Mouse (Mus musculus): ENCODE measurements around the gene Fkbp1b. TPM values are rescaled to one million over a fixed set of nuclear protein-coding genes. Genes with fewer than 3 reads are reported as not detected.
"Not testable (repeated sequence)": the region's sequence is repeated elsewhere in the genome, so short reads cannot be mapped to it uniquely, and the experiment has no call there.

Gene Fkbp1b
- 4.3 and 8.1 TPM in 2 replicates for polyA plus RNA-seq (2016; fragmentation: Nextera tagmentation; extraction: Ambion mirVana)

DNA sequence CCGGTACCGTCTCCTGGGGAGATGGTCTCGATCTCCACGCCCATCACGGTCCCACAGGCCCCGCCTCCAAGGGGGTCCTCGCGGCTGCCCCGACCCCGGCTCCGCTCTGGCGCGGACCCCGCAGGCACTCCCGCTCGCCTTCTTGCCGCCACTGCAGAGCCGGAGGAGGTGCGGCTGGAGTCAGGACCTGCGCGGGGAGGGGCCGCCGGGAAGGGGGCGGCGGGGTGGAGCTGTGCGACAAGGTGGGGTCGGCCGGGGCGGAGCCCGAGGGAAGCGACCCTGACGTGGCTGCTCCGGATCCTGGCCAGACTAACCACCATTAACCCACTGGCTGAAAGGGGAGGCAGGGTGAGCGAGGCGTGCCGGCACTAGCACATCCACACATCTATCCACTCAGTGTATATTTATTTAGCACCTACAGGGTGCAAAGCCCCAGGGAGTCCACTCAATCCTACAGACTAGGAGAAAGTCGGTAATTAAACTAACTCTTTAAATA lies at the start of gene Fkbp1b:
TSS of gene Fkbp1b (minus strand) at position 200 of the 496 bp plus-strand sequence.
- H3K27me3 ChIP-seq (ENCODE audit: low read depth, poor library complexity, severe bottlenecking) = peaks cover 39% of the 10 kb centered on the region
- H3K4me1 ChIP-seq = peaks cover 32% of the 10 kb centered on the region
- H3K36me3 ChIP-seq = peaks cover 2% of the 10 kb centered on the region
- H3K4me3 ChIP-seq = peak within 1 kb of the TSS; percentile 78
- H3K27ac ChIP-seq (replicated peaks) = peak within 1 kb of the TSS; percentile 83
- DNase-seq (ENCODE audit: low spot score) = peak; percentile 77
- 1% methylated on average over 37 of the region's 37 CpGs for WGBS
- no peaks in the 10 kb centered on the region for H3K9me3 ChIP-seq (replicated peaks)

DNA sequence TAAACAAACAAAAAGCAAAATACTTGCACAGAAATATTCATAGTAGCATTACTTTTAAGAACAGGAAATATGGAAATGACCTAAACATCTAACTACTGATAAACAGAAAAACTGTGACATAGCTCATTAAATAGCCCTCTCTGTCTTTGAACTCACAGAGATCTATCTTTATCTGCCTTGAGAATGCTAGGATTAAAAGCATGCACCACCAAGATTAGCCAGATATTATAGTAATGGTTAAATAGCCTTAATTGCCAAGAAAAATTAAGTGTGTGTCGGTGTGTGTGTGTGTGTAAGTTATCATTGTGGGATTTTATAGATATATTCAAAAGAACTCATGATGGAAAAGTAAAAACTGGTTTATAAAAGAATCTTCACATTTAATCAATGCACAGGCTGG lies 48.5 kb upstream of the Fkbp1b start:
- H3K9me3 ChIP-seq (replicated peaks) = no peaks in the 10 kb centered on the region
- no peak for DNase-seq (ENCODE audit: low spot score)
- H3K4me3 ChIP-seq = no peak overlapping the region
- no peaks in the 10 kb centered on the region for H3K4me1 ChIP-seq
- 94% methylated on average over 1 of the region's 1 CpGs for whole genome bisulfite sequencing
- no peaks in the 10 kb centered on the region for H3K27me3 ChIP-seq (ENCODE audit: low read depth, poor library complexity, severe bottlenecking)
- H3K27ac ChIP-seq (replicated peaks) = no peak overlapping the region
- H3K36me3 ChIP-seq = peaks cover 5% of the 10 kb centered on the region; the same call in 1 of the 2 replicates

DNA sequence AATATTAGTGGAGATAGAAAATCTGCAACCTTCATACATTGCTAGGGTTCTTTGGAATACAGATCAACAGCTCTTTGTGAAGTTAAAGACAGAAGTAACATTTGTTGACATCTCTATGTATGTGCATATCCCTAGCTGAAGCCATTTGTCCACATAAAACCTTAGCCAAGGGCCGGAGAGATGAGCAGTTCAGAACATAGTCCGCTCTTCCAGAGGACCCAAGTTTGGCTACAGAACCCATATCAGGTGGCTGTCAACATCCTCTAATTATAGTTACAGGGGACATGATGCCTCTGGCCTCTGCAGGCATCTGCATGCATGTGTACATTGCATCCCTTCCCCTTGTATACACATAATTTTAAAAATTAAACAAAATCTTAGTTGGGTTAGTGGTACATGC lies 47.9 kb upstream of the Fkbp1b start:
- Histone ChIP-seq H3K27me3 (ENCODE audit: low read depth, poor library complexity, severe bottlenecking) (no peaks in the 10 kb centered on the region), H3K36me3 (peaks cover 5% of the 10 kb centered on the region; the same call in 1 of the 2 replicates), H3K27ac (replicated peaks) (no peak overlapping the region), H3K4me3 (no peak overlapping the region), H3K9me3 (replicated peaks) (no peaks in the 10 kb centered on the region), H3K4me1 (no peaks in the 10 kb centered on the region)
- WGBS = 90% methylated on average over 2 of the region's 2 CpGs
- DNase-seq (ENCODE audit: low spot score) = no peak

DNA sequence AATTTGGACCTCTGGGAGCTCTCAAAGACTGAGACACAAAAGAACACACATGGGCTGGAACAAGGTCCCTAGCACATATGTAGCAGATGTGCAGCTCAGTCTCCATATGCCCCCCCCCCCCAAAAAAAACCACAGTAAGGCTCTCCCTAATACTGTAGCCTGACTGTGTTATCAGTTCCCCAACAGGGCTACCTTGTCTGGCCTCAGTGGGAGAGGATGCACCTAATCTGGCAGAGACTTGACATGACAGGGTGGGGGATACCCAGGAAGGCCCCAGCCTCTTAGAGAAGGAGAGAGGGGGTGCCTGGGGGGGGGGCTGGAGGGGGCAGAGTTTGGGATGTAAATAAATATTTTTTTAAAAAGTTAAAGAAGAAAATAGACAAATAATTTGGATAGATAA lies 47.3 kb upstream of the Fkbp1b start:
- Histone ChIP-seq H3K27me3 (ENCODE audit: low read depth, poor library complexity, severe bottlenecking) (no peaks in the 10 kb centered on the region), H3K36me3 (peaks cover 5% of the 10 kb centered on the region; the same call in 1 of the 2 replicates), H3K27ac (replicated peaks) (no peak overlapping the region), H3K9me3 (replicated peaks) (no peaks in the 10 kb centered on the region), H3K4me3 (no peak overlapping the region), H3K4me1 (no peaks in the 10 kb centered on the region)
- DNase-seq (ENCODE audit: low spot score) = no peak

DNA sequence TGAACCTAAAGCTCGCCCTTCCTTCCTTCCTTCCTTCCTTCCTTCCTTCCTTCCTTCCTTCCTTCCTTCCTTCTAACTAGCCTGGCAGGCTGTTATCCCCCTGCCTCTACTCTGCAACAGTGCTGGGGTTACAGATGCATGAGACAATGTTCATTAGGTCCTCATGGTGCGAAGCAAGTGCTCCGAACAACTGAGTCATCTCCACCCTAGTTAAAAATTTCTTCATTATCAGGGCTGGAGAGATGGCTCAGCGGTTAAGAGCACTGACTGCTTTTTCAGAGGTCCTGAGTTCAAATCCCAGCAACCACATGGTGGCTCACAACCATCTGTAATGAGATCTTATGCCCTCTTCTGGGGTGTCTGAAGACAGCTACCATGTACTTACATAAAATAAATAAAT lies 45.2 kb upstream of the Fkbp1b start:
- DNase-seq (ENCODE audit: low spot score); H3K27me3 ChIP-seq (ENCODE audit: low read depth, poor library complexity, severe bottlenecking); H3K4me1 ChIP-seq; H3K4me3 ChIP-seq; H3K9me3 ChIP-seq (replicated peaks); H3K27ac ChIP-seq (replicated peaks): not testable (repeated sequence)
- WGBS = 97% methylated on average over 4 of the region's 4 CpGs
- peaks cover 16% of the 10 kb centered on the region for H3K36me3 ChIP-seq

DNA sequence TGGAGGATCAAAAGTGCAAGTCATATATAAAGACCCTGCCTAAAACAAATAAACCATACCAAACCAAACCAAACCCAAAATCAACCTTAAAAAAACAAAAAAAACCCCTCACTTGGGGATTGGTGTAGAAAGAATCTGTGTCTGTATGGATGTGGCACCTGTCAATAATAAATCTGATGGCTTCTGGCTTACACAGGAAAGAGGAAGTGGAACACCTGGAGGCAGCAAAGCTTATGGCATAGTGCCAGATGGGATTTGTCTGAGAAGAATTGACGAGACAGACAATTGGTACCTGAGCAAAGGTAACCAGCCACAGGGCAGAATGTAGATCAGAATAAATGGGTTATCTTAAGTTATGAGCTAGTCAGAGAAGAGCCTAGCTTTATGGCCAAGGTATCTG lies 43.7 kb upstream of the Fkbp1b start:
- Histone ChIP-seq H3K4me3 (no peak overlapping the region), H3K27me3 (ENCODE audit: low read depth, poor library complexity, severe bottlenecking) (no peaks in the 10 kb centered on the region), H3K36me3 (peaks cover 20% of the 10 kb centered on the region), H3K9me3 (replicated peaks) (no peaks in the 10 kb centered on the region), H3K4me1 (no peaks in the 10 kb centered on the region), H3K27ac (replicated peaks) (no peak overlapping the region)
- WGBS = 89% methylated on average over 1 of the region's 1 CpGs
- DNase-seq (ENCODE audit: low spot score) = no peak

DNA sequence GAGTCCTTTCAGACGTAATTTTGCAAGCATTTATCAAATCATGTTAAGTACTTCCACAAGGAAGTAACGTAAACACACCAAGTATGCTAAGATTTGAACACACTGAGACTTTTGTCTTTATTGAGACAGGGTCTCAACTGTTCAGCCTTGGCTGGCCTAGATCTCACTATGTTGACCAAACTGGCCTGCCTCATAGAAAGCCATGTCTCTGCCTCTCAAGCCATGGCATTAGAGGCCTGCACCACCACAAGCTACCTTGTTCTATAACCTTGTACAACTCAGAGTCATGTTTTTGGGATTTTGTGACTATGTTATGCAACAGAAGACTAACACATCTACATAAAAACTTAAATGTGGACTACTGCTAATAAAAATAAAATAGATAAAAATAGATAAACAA lies 40.7 kb upstream of the Fkbp1b start:
- H3K36me3 ChIP-seq = peaks cover 35% of the 10 kb centered on the region
- H3K4me1 ChIP-seq = no peaks in the 10 kb centered on the region
- no peak overlapping the region for H3K4me3 ChIP-seq
- H3K9me3 ChIP-seq (replicated peaks) = 0 out of 2 replicates have a peak, but pooled peaks cover 5% of the 10 kb centered on the region
- DNase-seq (ENCODE audit: low spot score) = no peak
- H3K27ac ChIP-seq (replicated peaks) = no peak overlapping the region
- WGBS = 91% methylated on average over 2 of the region's 2 CpGs
- no peaks in the 10 kb centered on the region for H3K27me3 ChIP-seq (ENCODE audit: low read depth, poor library complexity, severe bottlenecking)

DNA sequence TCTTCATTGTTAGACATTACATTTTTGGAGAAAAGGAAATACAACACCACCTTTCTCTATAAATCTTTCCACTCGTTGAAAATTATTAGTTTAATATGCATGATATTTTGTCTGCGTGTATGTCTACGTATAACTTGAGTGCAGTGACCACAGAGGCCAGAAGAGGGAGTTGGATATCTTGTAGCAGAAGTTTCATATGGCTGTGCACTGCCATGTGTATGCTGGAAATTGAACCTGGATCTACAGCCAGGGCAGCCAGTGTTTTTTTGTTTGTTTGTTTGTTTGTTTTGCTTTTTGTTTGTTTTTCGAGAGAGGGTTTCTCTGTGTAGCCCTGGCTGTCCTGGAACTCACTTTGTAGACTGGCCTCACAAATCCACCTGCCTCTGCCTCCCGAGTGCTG lies 37.7 kb upstream of the Fkbp1b start:
- Histone ChIP-seq H3K36me3 (peaks cover 35% of the 10 kb centered on the region), H3K4me3 (no peak overlapping the region), H3K27ac (replicated peaks) (no peak overlapping the region), H3K27me3 (ENCODE audit: low read depth, poor library complexity, severe bottlenecking) (peaks cover 11% of the 10 kb centered on the region), H3K9me3 (replicated peaks) (0 out of 2 replicates have a peak, but pooled peaks cover 5% of the 10 kb centered on the region), H3K4me1 (peaks cover 6% of the 10 kb centered on the region)
- WGBS = 93% methylated on average over 5 of the region's 5 CpGs
- no peak for DNase-seq (ENCODE audit: low spot score)

DNA sequence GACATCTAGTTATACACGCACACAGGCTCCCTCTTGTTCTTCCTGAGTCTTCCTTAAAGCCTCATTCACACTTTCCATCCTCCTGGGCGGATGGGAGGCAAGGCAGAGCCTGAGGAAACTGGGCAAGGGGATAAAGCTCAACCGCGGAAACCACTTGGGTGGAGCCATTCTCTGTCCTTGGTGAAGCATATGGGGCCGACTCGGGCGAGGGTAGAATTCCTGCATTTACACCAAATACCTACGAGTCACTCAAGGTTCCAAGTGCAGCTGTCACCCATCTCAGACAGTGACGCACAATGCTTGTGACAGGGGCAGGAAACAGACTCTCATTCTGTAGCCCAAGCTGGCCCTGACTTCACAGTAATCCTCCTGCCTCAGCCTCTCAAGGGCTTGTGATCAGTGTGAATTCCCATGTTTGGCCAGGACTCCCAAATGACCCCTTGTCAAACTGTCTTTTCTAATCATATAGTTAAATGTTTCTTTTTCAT lies 36.9 kb upstream of the Fkbp1b start:
- WGBS = 76% methylated on average over 9 of the region's 9 CpGs
- Histone ChIP-seq H3K27ac (replicated peaks) (no peak overlapping the region), H3K27me3 (ENCODE audit: low read depth, poor library complexity, severe bottlenecking) (peaks cover 18% of the 10 kb centered on the region), H3K9me3 (replicated peaks) (0 out of 2 replicates have a peak, but pooled peaks cover 5% of the 10 kb centered on the region), H3K36me3 (peaks cover 35% of the 10 kb centered on the region), H3K4me3 (no peak overlapping the region), H3K4me1 (peaks cover 11% of the 10 kb centered on the region)
- no peak for DNase-seq (ENCODE audit: low spot score)

DNA sequence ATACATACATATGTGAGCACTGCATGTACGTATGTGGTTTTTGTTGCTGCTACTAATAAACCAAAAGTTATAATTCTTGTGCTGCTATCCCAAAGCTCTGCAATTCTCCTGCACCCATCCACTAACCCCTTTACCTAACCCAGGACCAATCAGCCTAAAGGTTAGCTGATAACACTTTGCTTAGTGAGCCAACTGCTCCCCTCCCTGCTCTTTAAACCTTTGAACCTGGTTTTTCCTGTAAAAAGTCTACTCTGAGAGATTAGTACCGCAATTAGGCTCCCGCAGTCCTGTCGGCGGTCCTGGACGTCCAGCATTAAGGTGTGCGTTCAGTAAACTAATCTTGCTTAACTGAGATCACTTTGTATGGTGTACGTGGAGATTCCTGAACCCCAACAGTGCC lies 34.2 kb upstream of the Fkbp1b start:
- 0 out of 2 replicates have a peak, but pooled peaks cover 5% of the 10 kb centered on the region for H3K9me3 ChIP-seq (replicated peaks)
- H3K36me3 ChIP-seq = peaks cover 19% of the 10 kb centered on the region
- no peak overlapping the region for H3K27ac ChIP-seq (replicated peaks)
- DNase-seq (ENCODE audit: low spot score) = no peak
- 89% methylated on average over 8 of the region's 8 CpGs for WGBS
- H3K4me3 ChIP-seq = no peak overlapping the region
- peaks cover 11% of the 10 kb centered on the region for H3K4me1 ChIP-seq
- peaks cover 26% of the 10 kb centered on the region for H3K27me3 ChIP-seq (ENCODE audit: low read depth, poor library complexity, severe bottlenecking)

DNA sequence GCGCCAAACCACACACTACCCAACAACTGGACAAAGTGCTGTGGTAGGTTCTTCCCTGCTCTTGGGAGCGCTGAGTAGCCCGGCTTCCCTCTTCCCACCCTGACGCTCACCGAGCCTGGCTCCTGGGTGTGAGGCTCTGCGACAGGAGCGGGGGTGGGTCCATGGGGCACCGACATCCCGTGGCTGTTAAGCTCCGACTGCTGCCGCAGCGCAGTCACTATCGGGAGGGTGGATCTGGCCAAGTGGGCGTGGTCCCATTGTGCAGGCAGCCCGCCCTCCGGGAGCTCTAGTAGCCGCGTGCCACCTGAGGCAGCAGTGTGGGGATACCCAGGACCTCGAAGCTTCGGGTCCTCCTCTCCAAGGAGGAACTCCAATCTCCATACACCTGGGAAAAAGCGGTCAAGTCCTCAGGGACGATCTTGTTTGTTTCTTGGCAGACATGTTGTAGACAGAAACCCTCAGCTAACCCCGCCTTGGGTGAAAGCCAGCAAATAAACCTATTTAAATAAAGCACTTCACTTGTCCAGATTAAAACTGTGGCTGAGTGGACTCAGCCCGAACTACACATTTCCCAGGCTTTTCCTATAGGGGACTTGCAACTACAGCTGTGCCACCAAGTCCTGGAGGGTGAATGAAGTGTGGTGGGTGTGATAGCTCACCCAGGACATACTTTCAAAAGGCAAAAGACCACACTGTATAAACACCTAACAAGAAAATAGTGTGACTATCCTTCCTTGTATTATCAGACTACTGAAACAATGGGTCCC lies 33.0 kb upstream of the Fkbp1b start, which contains the start of gene Mfsd2b:
TSS of gene Mfsd2b (minus strand) at position 199 of the 767 bp plus-strand sequence.
- Histone ChIP-seq H3K36me3 (peaks cover 8% of the 10 kb centered on the region), H3K9me3 (replicated peaks) (0 out of 2 replicates have a peak, but pooled peaks cover 3% of the 10 kb centered on the region), H3K4me1 (peaks cover 11% of the 10 kb centered on the region), H3K27ac (replicated peaks) (peak within 1 kb of the TSS; percentile 65), H3K27me3 (ENCODE audit: low read depth, poor library complexity, severe bottlenecking) (peaks cover 26% of the 10 kb centered on the region), H3K4me3 (peak within 1 kb of the TSS; percentile 56)
- DNase-seq (ENCODE audit: low spot score) = peak; percentile 69
- WGBS = 6% methylated on average over 24 of the region's 24 CpGs

DNA sequence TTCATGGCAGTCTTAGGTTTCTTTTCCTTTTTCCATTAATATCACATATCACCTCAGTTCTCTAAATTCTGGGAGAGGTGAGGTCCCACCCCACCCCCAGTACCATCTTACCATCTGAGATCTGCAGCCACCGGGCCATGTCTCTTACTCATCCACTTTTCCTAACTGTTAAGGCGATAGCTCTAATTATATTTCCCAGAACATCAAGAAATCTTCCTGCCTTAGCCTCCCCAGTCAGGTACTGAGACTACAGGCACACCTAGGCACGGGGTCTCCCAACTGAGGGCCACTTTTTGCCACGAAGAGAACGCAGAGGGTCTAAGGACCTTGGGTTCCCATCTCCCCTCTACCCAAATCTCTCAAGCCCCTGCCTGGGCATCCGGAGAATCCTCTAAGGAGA lies 32.1 kb upstream of the Fkbp1b start:
- Histone ChIP-seq H3K4me1 (peaks cover 11% of the 10 kb centered on the region), H3K27ac (replicated peaks) (peak overlapping the region; percentile 65), H3K4me3 (peak overlapping the region; percentile 56), H3K36me3 (0 out of 2 replicates have a peak, but pooled peaks cover 2% of the 10 kb centered on the region), H3K27me3 (ENCODE audit: low read depth, poor library complexity, severe bottlenecking) (peaks cover 26% of the 10 kb centered on the region), H3K9me3 (replicated peaks) (no peaks in the 10 kb centered on the region)
- 68% methylated on average over 6 of the region's 6 CpGs for WGBS
- no peak for DNase-seq (ENCODE audit: low spot score)

DNA sequence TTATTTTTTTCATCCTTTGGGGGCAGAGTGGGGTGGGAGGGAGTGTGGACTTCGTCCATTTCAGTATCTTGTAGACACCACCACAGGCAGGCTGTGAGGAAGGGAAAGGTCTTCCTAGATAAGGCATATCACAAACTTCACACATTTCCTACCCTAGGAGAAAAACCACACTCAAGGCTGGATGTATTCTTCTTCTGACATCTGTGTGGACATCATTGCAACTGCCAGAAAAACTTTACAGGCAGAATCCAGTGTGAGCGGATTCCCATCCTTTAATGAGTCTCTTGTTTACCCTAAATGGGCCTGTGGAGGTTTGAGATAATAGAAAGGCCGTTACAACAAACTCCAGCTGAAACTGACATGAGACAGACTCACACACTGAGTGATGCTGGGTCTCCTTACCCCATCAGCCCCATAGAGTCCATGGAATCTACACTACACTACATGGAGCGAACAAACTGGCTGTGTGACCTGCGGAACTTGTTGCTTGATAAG lies 31.6 kb upstream of the Fkbp1b start:
- Histone ChIP-seq H3K4me3 (no peak overlapping the region), H3K9me3 (replicated peaks) (no peaks in the 10 kb centered on the region), H3K4me1 (peaks cover 12% of the 10 kb centered on the region), H3K27me3 (ENCODE audit: low read depth, poor library complexity, severe bottlenecking) (peaks cover 26% of the 10 kb centered on the region), H3K27ac (replicated peaks) (no peak overlapping the region), H3K36me3 (no peaks in the 10 kb centered on the region)
- WGBS = 88% methylated on average over 5 of the region's 5 CpGs
- no peak for DNase-seq (ENCODE audit: low spot score)

Data from midbrain, embryonic 10.5 days (tissue).